Mouse (Mus musculus) layer of hippocampus, adult 9-10 months (tissue): ENCODE measurements around the gene Lmnb2.

Experiments used
- DNase-seq: peaks from one replicate; pipeline ENCODE4 v3.0.0; 2022; ENCODE audit warnings: low spot score

Lmnb2 gene

DNA sequence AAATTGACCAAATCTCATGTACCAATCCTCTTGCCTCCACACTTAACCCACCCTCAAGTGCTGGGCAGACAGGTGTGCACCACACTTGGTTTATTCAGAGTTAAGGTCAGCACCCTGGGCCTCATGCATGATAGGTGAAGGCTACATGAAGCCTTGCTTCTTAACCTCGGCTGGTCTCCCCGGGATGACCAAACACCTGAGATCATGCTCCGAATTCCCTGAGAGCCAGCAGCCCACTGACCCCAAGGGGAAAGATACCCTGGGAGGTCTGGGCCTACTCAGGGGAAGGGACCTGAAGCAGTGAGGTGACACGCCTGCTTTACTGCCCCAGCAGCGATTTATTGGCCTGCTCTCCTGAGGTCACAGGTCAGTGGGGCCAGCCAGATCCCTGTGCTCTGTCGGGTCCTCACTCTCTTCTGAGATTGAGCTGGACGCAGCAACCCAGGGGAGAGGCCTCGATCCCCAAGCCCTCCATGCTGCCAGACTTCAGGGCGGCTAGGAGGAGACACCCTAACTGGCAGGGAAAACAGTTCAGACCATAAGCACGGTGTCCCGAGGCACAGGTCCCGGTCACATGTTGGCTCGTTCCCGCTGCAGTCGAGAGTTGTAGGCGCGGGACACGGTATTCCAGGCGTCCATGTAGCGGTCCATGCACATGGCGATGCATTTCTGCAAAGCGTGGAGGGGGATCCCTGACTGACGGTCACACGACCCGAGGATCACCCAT, 18.3 kb downstream of the Lmnb2 start:
- DNase-seq: no peak

DNA sequence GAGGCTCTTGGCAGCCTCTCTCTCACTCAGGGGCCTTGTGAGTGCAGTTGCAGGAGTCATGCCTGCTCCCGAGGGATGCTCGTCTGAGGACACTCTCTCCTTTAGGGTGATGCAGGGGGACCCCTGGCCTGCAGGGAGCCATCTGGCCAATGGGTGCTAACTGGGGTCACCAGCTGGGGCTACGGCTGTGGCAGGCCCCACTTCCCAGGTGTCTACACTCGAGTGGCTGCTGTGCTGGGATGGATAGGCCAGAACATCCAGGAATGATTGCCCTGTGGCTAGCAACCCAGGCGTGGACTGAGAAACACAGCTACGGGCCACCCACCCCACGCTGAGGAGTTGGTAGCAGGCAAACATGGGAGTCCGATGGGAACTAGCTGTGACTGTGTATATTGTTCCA, 19.0 kb downstream of the Lmnb2 start:
- no peak for DNase-seq

DNA sequence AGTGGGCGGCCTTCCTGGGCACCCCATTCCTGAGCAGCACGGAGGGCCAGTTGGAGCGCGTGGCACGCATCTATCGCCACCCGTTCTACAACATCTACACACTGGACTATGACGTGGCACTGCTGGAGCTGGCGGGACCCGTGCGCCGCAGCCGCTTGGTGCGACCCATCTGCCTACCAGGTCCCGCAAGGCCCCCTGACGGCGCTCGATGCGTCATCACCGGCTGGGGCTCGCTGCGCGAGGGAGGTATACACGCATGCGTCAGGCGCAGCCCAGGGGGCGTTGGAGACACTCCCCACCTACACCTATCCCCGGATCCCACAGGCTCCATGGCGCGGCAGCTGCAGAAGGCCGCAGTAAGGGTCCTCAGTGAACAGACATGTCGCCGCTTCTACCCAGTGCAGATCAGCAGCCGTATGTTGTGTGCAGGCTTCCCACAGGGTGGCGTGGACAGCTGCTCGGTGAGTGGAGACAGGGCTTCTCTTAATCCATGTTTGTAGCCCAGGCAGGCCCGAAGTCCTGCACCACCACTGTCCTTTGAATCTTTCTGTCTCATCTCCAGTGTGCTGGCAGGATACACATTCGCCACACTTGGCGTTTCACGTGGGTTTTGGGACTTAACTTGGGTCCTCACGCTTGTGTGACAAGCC, 20.1 kb downstream of the Lmnb2 start:
- no peak for DNase-seq

DNA sequence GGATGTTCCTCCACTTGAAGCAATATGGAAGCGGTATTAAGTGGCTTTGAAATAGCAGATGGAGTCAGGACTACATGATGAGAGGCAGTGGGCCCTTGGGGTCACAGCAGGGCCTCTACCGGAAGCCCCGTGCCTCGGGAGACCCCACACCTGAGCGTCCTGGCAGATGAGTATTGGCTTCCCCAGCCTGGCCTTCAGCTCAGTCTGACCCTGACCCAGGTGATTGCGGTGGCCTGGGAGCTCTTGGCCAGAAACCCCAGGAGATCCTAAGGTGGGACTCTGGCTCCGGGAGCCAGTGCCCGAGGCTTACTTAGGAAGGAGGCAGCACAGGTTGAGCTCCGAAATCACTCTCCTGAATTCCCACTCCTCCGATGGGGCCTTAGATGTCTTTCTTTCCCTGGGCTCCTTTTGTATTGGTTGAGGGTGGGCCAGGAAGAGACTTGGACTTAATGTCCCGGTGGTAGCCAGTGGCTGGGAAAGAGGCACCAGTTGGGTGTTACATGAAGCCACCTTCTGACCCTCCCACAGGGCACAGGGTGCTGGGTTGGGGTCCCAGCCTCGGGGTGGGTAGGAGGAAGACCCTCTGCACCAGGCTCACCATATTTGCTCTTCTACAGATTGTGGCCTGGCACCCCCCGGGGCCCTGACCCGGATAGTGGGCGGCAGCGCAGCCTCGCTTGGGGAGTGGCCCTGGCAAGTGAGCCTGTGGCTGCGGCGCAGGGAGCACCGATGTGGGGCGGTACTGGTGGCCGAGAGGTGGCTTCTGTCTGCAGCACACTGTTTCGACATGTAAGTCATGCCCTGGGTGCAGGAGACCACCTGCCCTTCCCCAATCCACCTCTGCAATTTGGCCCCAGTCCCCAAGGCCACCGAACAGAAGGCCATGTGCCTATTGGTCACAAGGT, 21.2 kb downstream of the Lmnb2 start:
- no peak for DNase-seq

DNA sequence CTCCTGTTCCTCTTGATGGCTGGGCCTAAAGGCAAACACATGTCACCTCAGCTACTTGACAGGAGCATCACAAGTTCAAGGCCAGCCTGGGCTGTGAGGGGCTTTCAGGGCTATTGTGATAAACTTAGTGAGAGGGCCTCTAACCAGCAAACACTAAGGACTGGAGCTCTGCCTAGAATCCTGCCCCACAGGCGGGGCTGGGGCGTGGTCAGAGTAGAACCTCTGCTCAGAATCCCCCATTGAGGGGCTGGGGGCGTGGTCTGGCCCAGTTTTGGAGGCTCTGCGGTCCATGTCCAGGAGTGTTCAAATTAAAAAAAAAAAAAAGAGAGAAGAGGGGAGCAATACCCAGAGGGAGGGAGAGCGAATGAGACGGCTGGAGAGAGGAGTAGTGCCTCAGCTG, 22.3 kb downstream of the Lmnb2 start:
- no peak for DNase-seq

DNA sequence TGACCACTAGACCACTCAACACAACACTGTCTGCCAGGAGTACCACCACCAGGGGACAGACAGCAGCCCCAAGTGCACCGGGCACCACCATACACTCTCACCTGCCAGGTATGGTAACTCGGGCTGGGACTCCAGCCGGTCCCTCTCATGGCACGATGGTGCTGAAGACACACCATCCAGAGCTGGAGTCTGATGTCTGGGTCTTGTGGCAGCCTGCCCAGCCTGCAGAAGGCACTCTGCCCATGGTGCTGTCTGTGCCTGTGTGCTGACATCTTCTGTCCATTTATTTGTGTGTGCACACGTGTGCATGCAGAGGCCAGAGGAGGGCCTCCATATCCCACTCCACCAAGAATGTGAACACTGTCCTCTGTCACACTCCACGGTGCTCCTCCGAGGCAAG, 22.9 kb downstream of the Lmnb2 start:
- DNase-seq: no peak

DNA sequence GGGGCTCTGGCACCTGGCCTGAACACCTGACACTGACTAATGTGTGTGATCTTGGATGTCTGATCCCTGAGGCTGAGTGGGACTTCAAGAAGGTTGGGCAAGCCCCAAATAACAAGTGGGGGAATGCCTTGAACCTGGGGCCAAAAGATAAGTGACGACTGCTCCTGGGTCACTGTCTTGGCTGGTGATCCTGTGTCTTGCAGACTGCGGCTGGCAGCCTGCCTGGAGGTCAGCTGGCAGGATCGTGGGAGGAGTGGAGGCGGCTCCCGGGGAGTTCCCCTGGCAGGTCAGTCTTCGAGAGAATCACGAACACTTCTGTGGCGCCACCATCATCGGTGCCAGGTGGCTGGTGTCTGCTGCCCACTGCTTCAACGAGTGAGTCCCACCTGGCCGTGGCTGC, 30.9 kb downstream of the Lmnb2 start:
- no peak for DNase-seq

DNA sequence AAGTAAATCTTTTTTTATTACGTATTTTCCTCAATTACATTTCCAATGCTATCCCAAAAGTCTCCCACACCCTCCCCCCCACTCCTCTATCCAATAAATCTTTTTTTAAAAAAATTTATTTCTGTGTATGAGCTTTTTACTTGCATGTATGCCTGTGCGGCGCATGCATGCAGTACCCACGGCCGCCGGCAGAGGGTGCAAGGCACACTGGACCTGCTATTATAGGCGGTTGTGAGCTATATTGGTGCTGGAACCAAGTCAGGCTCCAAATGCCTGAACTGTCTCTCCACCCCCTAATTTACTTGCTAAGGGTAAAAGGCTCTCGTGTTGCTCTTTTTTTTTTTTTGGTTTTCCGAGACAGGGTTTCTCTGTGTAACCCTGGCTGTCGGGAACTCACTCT, 36.7 kb downstream of the Lmnb2 start:
- DNase-seq: no peak

DNA sequence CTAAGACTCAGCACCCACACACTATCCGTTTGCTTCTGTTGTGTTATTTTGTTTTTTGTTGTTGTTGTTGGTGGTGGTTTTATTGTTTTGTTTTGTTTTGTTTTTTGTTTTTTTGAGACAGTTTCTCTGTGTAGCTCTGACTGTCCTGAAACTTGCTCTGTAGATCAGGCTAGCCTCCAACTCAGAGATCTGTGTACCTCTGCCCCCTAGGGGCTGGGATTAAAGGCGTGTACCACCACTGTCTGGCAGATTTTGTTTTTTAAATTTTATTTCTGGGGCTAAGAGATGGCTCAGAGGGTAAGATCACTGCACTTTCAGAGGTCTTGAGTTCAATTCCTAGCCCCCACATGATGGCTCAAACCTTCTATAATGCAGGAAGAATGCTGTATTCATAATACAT, 37.1 kb downstream of the Lmnb2 start:
- DNase-seq: no peak

DNA sequence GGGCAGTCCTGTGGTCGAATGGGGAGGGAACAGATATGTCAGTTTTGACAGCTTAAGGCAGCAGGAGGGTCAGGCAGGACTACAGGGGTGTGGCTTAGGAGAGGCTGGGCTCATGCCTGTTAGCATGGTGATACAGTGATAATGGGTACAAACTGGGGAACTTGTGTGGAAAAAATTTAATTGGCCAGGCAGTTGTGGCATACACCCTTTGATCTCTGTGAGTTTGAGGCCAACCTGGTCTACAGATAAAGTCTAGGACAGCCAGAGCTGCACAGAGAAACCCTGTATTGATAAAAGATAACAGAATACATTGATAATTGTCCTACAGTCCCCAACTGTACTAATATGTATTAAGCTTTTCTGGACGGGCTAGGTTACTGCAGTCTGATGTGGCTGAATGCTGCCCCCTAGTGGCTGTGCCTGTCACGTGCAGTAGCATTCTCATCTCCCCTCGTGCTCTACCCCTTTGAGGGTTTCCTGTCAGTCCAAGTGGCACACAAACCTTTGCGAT, 37.9 kb downstream of the Lmnb2 start:
- no peak for DNase-seq

DNA sequence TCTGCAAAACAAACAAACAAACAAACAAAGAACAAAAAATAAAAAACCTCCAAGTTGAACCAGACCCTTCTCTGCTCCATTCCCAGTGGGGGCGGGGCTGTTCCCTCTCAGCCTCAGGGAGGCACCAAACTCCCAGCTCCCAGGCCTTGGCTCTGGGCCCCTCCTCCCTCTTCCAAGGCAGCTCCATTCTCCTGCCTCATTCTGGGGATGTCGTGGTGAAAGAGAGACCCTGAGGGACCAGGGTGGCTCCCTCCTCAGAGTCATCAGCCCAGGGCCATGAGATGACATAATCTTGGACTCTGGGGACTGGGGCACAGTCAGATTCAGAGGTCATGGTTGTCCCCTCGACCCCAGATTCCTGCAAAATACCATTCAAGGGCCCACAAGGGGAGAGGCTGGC, 41.5 kb downstream of the Lmnb2 start:
- DNase-seq: no peak

DNA sequence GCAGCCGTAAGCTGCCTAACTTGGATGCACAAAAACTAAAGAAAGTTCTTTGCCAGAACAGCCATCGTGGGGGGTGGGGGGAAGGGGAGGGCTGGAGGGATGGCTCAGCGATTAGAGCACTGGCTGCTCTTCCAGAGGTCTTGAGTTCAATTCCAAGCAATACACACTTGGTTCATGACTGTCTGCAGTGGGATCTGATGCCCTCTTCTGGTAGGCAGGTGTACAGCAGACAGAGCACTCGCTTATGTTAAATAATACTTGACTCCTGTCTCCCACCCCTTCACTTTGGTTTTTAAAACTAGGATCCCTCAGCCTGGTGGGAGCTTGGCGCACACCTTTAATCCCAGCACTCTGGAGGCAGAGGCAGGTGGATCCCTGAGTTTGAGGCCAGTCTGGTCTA, 42.0 kb downstream of the Lmnb2 start:
- no peak for DNase-seq

DNA sequence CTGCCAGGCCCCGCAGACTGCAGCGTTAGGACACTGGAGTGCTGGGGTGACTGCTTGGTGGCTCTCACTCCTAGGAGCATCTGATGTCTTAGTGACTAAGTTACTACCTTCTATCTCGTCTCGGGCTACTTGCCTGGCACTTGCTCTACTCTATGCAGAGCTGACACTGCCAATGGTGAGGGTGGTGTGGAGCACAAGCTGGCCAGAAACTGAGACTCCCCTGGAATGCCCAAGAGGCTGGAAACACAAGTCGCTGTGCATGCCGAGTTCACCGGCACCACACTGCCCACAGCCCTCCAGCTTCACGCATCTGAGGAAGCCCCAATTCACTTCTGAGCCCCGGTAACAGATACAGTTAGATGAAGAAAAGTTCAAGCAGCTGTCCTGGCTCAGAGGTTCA, 44.0 kb downstream of the Lmnb2 start:
- DNase-seq: no peak

DNA sequence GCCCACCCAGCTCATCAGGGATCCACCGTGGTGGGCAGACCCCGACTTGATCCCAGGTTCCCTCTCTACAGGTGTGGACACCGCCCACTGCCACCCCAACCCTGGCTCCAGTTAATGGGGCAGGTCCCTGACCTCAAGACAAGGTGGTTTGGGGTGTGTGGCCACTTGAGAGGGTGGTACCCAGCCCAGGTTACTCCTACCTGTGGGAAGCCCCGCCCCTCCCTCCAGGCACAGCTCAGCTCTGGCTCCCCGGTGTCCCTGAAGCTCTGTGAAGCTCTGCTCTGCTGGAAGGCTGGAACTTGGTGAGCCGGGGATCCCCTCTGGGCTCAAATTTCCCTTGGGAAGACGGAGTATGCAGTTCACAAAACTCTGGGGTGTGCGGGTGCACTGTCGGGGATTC, 46.5 kb downstream of the Lmnb2 start, which contains the start of gene Tmprss9:
Tmprss9 (plus strand) TSS at position 268 of the 400 bp plus-strand sequence.
- DNase-seq: no peak

DNA sequence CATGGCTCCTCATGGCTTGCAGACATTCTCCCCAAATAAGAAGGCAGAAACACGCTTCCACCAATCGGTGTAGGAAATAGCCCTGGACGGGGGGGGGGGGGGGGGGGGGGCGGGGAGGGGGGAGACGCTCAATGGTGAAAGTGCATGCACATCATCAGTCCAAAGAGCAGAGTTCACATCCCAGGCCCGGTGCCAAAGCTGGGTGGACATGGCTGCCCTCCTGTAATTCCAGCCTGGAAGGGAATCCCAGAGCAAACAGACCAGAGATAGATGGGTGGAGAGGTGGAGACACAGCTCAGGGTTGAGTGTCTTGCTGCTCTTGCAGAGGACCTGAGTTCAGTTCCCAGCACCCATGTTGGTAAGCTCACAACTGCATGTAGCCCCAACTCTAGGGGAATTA, 47.1 kb downstream of the Lmnb2 start:
- DNase-seq: no peak

DNA sequence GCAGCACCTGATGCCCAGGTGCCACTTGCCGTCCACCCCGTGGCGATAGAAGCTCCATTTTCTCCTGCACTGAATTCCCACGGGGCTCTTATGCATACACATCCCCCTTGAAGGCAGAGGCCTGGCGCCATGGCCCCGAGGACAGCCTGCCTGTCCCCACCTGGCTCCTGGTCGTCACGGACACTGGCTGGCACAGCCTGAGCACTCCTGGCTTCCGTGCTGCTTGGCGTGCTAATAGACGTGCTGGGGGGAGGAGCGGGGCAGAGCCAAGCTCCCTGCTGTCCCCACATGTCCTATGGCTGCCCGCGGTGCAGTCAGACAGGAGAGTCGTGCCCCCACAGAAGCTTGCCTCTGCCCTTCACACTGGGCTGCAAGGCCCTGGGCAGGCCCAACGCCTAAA, 53.6 kb downstream of the Lmnb2 start:
- no peak for DNase-seq

DNA sequence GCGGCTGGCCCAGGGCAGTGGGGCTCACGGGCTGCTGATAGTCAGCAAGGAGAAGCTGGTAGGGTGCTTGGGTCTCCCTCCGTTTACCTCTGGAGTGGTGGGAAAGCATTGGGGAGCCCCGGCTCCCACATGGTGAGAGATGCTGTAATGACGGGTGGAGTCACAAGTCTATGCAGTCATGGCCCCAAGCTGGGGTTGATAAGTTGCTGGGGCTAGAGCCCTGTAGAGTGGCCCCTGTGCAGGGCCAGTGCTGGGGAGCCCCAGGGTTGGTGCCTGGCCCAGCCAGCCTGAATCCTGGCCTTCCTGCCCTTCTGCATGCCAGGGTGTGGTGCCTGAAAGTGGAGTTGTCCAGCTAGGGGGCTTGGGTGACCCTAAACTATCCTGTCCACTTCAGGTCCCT, 55.7 kb downstream of the Lmnb2 start:
- DNase-seq: no peak

DNA sequence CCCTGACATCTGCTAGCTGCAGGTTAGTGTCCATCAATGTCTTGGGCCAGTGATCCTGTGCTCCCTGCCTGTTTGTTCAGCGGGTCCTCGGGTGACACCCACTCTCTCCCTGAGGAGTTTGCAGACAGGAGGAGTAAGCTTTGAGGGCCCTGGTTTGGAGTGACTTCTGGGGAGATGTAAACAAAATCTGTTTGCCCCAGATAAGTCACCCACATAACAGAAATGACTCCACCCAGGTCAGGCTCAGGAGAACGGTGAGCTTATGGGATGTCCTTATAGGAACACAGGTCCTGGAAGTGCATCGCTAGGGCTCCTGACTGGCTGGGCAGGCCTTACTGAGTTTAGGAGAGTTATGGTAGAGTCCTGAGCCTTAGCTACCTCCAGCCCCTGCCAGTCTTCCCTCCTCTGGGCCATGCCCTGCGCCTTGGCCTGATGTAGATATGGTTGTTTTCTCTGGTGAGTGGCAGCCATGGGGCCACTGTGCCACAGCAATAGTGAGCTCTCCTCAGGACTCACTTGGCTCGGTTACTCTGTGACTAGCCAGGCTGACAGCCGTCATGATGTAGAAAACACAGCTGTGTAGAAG, 59.6 kb downstream of the Lmnb2 start:
- no peak for DNase-seq

DNA sequence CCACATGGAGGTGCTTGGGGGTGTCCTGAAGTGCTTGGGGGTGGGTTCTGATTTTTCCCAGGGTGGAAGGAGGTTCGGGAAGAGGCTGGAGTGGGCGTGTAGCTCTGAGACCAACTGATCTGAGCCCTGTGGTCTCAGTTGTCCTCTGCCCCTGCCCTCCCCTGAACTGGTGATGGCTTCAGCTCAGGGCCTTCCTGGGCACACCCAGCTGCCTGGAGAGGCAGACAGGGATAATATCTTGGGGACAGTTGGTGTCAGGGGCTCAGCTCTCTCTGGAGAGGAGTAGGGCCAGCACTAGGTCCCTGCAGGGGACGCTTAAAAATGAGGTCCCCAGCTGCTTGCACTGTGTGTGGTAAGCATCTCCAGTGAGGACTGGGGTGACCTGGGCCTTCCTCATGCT, 60.2 kb downstream of the Lmnb2 start:
- DNase-seq: no peak

DNA sequence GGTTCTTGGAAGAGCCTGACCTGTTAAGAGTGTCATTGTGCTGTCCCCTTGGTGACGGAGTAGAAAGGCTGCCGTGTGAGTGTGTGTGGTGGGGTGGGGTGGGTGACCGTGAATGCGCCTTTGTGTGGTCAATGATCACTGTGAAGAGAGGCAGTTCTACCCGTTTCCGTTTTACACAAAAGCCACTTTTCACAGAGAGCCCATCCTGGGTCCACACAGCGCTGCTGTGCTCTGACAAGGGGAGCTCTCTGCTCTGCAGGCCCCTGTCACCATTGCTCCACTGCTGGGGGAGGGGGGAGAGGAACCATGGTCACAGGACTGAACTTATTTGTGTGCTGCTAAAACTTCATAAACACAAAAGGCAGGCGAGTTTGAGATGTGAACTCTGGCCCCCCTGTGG, 60.7 kb downstream of the Lmnb2 start:
- DNase-seq: no peak

DNA sequence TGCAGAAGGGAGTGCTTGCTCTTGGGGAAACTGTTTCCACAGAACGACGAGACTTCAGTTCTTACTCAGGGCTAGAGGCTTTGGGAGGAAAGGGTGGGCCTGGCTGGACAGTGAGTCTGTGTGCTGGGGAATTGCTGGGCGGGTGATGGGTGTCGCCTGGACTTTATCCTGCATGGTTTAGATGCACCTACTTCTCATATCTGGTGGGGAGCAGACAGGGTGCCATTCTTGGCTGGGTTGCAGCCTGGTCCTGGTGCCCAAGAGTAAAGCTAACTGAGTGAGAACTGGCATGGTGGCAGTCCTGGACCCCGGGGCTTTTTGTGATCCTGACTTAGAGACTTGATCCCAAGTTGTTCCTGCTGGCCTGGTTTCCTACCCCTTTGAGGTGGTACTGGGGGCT, 61.1 kb downstream of the Lmnb2 start:
- no peak for DNase-seq

DNA sequence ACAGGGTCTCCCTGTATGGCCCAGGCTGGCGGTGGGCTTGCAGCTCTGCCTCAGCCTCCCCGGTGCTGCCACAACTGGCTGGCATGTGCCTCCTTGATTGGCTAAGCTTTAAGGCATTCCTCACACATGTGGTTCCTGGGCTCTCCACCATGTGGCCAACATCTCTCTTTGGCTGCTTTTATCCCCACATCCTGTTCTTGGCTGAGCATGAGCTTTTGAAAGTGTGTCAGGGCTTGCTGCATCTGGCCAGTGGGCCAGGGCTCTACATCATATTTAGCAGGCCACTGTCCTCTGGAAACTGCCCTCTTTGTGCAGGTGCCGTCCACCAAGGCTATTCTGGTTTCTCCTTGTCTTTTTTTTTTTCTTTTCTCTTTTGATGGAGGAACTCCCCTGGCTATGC, 61.8 kb downstream of the Lmnb2 start:
- DNase-seq: no peak

DNA sequence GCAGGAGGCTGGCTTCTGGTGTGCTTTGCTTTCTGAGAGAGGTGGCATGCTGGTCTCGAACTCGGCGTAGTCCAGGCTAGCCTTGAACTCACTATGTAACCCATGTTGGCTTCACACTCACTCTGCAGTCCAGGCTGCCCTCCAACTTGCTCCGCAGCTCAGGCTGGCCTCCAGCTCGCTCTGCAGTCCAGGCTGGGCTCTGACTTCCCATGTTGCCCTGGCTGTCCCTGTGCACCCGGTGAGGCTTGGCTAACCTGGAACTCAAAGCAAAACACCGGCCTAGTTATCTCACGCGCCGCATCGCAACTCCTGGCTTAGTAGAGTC, 62.3 kb downstream of the Lmnb2 start:
- DNase-seq: no peak
